21 mouse cellular contexts compared by ENCODE assay signal in the genomic region with DNA sequence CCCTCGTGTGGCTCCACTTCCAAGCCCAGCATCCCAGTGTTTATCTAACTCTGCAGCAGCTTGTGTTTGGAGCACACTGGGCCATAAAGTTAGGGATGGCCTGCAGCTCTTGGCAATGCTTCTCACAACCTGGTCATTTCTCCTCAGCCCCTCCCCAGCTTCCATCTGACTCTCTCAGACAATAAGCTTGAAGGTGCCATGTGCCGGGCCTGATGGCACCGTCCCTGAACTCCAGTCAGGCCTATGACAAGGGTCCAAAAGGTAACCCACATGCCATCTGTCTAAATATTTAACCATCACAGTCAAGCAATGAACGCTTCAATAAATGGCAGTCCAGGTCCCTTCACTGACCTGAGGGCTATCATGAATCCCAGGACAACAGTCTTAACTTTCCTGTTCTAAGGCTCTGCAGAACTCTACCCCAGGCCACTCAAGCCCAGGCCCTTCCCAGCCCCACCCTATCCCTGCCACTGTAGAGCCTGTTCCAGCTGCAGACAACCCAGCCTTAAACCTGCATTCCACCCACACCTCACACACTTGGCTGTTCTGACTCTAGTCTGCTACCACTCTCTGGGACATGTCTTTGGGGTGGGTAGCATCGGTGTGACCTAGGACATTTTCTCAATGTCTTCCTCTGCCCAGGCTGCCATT.
DNase-seq lines count a peak whose midpoint lies in the region; ATAC-seq lines count a peak whose summit lies in the region.
"Had no signal": no experiment of that assay in that cellular context is flagged by ENCODE, and none has a peak within 500 bp of the region (broad histone marks: within the 10 kb centered on the region; RNA-seq: fewer than 3 reads in every experiment).

No protein-coding gene starts in this region.

- H3K4me3 ChIP-seq in heart, embryonic 12.5 days: no peak overlapping the region
- no peak overlapping the region for H3K4me3 ChIP-seq in limb, embryonic 15.5 days
- no peak overlapping the region for H3K4me3 ChIP-seq in limb, embryonic 10.5 days
- no peak overlapping the region for H3K4me3 ChIP-seq in midbrain, embryonic 10.5 days
- H3K4me3 ChIP-seq: embryonic facial prominence, embryonic 15.5 days; heart, embryonic 13.5 days; hindbrain, embryonic 12.5 days; left cerebral cortex, adult 2 months; liver, embryonic 15.5 days; megakaryocyte, embryonic 14.5 days had no signal

- WGBS in heart, embryonic 12.5 days: 79% methylated on average over 5 of the region's 5 CpGs
- WGBS in limb, embryonic 15.5 days: 82% methylated on average over 5 of the region's 5 CpGs
- 82% methylated on average over 5 of the region's 5 CpGs for WGBS in limb, embryonic 10.5 days
- 88% methylated on average over 5 of the region's 5 CpGs for WGBS in midbrain, embryonic 10.5 days

- no peaks in the 10 kb centered on the region for H3K9me3 ChIP-seq in heart, embryonic 12.5 days (replicated peaks)
- H3K9me3 ChIP-seq in limb, embryonic 15.5 days: no peaks in the 10 kb centered on the region
- H3K9me3 ChIP-seq in limb, embryonic 10.5 days (replicated peaks): no peaks in the 10 kb centered on the region
- no peaks in the 10 kb centered on the region for H3K9me3 ChIP-seq in midbrain, embryonic 10.5 days (replicated peaks)
- H3K9me3 ChIP-seq: embryonic facial prominence, embryonic 15.5 days; heart, embryonic 13.5 days; hindbrain, embryonic 12.5 days; liver, embryonic 15.5 days; megakaryocyte, embryonic 14.5 days had no signal

- no peaks in the 10 kb centered on the region for H3K27me3 ChIP-seq in heart, embryonic 12.5 days (replicated peaks)
- H3K27me3 ChIP-seq in limb, embryonic 15.5 days: no peaks in the 10 kb centered on the region
- no peaks in the 10 kb centered on the region for H3K27me3 ChIP-seq in limb, embryonic 10.5 days (ENCODE audit: low read depth, poor library complexity, severe bottlenecking)
- H3K27me3 ChIP-seq in midbrain, embryonic 10.5 days (ENCODE audit: low read depth, poor library complexity, severe bottlenecking): no peaks in the 10 kb centered on the region
- H3K27me3 ChIP-seq: embryonic facial prominence, embryonic 15.5 days; heart, embryonic 13.5 days; hindbrain, embryonic 12.5 days; liver, embryonic 15.5 days; Patski had no signal

- no peak for DNase-seq in heart, adult 18-20 months
- no peak for DNase-seq in limb, embryonic 10.5 days (ENCODE audit: low spot score)
- peak; percentile 68 for DNase-seq in cerebellum, adult 11-12 months
- peak; percentile 67 to 79 for DNase-seq in cerebellum, postnatal 14 days
- DNase-seq in midbrain, embryonic 10.5 days (ENCODE audit: low spot score): no peak
- DNase-seq: adrenal gland, adult 2 months; layer of hippocampus, adult 9-11 months; liver; midbrain, embryonic 14.5 days; right cerebral cortex, postnatal 14 days had no signal

- peak; percentile 18; the same call in 1 of the 2 replicates for ATAC-seq in heart, embryonic 12.5 days (ENCODE audit: insufficient number of reproducible peaks, low FRiP score)
- no peak for ATAC-seq in limb, embryonic 15.5 days (ENCODE audit: insufficient number of reproducible peaks, low FRiP score, low TSS enrichment, low read depth)
- ATAC-seq: forebrain, embryonic 14.5 days had no signal

- peaks cover 10% of the 10 kb centered on the region; the same call in 1 of the 2 replicates for H3K4me1 ChIP-seq in heart, embryonic 12.5 days (replicated peaks)
- H3K4me1 ChIP-seq in limb, embryonic 15.5 days: no peaks in the 10 kb centered on the region
- H3K4me1 ChIP-seq in limb, embryonic 10.5 days: peaks cover under 1% of the 10 kb centered on the region
- H3K4me1 ChIP-seq in midbrain, embryonic 10.5 days: no peaks in the 10 kb centered on the region
- H3K4me1 ChIP-seq: embryonic facial prominence, embryonic 15.5 days; hindbrain, embryonic 12.5 days; liver, embryonic 15.5 days had no signal

- H3K9ac ChIP-seq in heart, embryonic 12.5 days: no peak overlapping the region
- no peak overlapping the region for H3K9ac ChIP-seq in limb, embryonic 15.5 days
- H3K9ac ChIP-seq: embryonic facial prominence, embryonic 15.5 days; heart, embryonic 13.5 days; hindbrain, embryonic 12.5 days; liver, embryonic 15.5 days had no signal

- no peak overlapping the region for H3K4me2 ChIP-seq in heart, embryonic 12.5 days
- no peak overlapping the region for H3K4me2 ChIP-seq in limb, embryonic 15.5 days
- H3K4me2 ChIP-seq: embryonic facial prominence, embryonic 15.5 days; heart, embryonic 13.5 days; hindbrain, embryonic 12.5 days; liver, embryonic 15.5 days had no signal

- H3K27ac ChIP-seq in heart, embryonic 12.5 days (ENCODE audit: poor library complexity, severe bottlenecking): no peak overlapping the region
- peak overlapping the region; percentile 59; the same call in 1 of the 2 replicates for H3K27ac ChIP-seq in limb, embryonic 15.5 days
- H3K27ac ChIP-seq in limb, embryonic 10.5 days: no peak overlapping the region
- no peak overlapping the region for H3K27ac ChIP-seq in midbrain, embryonic 10.5 days (replicated peaks)
- H3K27ac ChIP-seq: hindbrain, embryonic 12.5 days; left cerebral cortex, adult 2 months; liver, embryonic 15.5 days; stomach, postnatal 0 days had no signal

- no peaks in the 10 kb centered on the region for H3K36me3 ChIP-seq in heart, embryonic 12.5 days
- no peaks in the 10 kb centered on the region for H3K36me3 ChIP-seq in limb, embryonic 15.5 days
- no peaks in the 10 kb centered on the region for H3K36me3 ChIP-seq in limb, embryonic 10.5 days
- no peaks in the 10 kb centered on the region for H3K36me3 ChIP-seq in midbrain, embryonic 10.5 days
- H3K36me3 ChIP-seq: embryonic facial prominence, embryonic 15.5 days; heart, embryonic 13.5 days; hindbrain, embryonic 12.5 days; liver, embryonic 15.5 days had no signal

Comparison
In these comparisons a context has a peak if more than half of its experiments do, and no peak if none do; other contexts are left out.
1. DNase-seq: peak in cerebellum, adult 11-12 months (single experiment) and cerebellum, postnatal 14 days (2 of 2); none in heart, adult 18-20 months (0 of 2), limb, embryonic 10.5 days (single experiment) and midbrain, embryonic 10.5 days (single experiment).